Mouse (Mus musculus): Measurements from ENCODE around the gene Adamts17.

Adamts17 gene

GRCm38 (mm10) chr7:67072015-67072685 is 232.6 kb downstream of the Adamts17 start:
- DNase-seq (ENCODE audit: low read depth, low spot score): no peak

DNA sequence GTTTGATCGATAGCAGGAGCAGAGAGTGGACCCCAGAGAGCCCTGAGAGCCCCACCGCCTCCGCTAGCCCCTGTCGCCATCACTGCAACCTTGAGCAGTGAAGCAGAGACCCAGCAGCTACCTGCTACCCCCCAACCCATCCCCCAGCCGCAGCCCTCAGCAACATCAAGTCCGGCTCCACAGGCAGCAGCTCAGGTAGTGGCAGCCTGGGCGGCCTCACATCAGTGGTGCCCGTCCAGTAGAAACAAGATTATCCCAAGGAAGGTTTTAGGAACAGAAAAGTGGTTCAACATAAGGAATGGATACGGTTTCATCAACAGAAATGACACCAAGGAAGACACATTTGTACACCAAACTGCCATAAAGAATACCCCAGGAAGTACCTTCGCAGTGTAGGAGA is 243.2 kb downstream of the Adamts17 start:
- DNase-seq (ENCODE audit: low read depth, low spot score): no peak

DNA sequence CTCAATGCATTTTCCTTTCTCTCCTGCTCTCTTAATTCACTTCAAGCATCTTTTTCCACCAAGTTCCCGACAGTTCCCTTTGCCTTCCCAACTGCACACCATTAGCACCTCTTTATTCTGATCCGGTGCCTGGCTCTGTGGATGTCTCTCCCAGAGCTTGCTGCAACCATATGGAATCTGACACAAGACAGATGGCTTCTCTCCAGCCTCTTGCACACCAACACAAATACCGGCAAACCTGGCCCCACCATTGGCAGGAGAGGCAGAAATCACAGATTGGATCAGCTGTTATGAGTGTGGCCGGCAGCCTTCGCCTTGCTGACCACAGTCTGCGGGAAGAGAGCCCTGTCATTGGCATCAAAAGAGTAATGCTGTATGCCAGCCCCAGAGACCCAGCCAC is 248.2 kb downstream of the Adamts17 start:
- no peak for DNase-seq (ENCODE audit: low read depth, low spot score)

- no peak for DNase-seq (ENCODE audit: low read depth, low spot score)
Measured at GRCm38 (mm10) chr7:67097096-67097495, 257.6 kb downstream of the Adamts17 start.

DNA sequence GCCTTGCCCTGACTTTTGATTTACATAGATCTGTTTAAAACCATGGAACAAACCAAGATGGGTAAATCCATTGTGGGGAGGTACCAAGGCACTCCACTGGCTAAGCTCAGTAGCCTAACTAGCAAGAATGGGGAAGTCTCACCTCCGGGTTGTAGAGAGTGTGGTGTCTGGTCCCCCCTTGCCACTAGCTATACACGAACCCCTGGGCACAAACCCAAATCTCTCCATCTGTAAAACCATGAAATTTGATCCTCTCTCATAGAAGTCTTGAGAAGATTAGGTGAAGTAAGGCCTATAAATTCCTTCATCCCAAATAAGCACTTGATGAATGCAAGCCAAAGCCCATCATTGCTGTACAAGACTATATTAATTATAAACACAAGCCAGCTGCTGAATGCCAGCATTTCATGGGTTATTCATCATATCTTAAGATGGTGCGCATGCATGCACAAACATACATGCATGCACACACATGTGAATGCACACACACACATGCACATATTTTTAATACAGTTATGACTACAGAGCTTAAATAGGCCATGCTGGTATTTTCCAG is 262.0 kb downstream of the Adamts17 start:
- no peak for DNase-seq (ENCODE audit: low read depth, low spot score)

- no peak for DNase-seq (ENCODE audit: low read depth, low spot score)
Measured at GRCm38 (mm10) chr7:67110551-67111159, 271.1 kb downstream of the Adamts17 start.

DNA sequence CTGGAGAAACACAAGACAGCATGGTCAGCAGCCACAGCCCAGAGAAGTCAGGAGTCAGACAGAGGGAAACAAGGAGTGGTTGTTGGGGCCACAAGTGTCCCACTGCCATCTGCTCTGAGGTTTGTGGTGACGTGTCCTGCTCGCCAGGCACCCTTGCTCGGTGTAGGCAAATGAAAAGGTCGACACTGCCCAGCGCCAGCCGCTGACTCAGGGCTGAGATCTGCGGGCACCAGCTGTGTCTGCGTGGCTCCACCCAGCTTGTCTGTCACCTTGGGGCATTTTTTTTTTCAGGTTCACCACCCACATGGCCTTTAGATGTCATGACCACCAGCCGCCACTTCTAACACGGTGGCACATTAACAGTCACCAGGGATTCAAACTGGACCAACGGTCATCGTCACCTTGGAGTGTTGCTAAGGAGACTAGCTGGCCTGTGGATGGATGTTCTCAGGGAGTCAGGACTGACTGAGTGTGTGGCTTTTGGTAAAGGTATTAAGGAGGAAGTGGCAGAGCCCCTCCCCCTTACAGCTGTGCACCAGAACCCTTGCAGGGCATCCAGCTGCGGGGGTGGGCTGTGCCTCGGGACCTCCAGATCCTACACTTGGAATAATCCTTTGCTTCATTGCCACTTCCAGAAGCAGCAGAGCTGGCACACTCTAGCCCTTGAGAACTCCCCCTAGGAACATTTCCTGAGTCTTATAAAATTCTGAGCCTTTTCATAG is 273.1 kb downstream of the Adamts17 start:
- no peak for DNase-seq (ENCODE audit: low read depth, low spot score)

GRCm38 (mm10) chr7:67114056-67114455 is 274.5 kb downstream of the Adamts17 start:
- DNase-seq (ENCODE audit: low read depth, low spot score): no peak

- DNase-seq (ENCODE audit: low read depth, low spot score): no peak
Measured at GRCm38 (mm10) chr7:67115056-67115455, 275.5 kb downstream of the Adamts17 start.

DNA sequence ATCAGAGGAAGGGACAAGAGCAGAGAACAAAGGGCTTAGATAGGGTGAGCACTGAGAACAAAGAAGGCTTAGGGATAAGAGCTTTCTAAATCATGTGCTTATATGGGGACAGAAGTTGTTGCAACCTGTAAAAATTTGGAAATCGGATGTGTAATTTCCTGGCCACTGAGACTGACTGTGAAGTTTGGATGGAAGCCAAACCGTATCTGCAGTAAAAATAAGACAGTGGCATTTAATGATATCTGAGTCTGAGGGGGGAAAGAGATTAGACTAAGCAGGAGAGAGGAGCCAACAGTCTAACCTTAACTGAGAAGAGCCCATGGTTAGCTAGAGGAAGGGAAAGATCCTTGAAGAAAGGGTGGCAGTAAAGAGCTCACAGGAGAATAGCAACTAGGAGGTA is 295.6 kb downstream of the Adamts17 start:
- no peak for DNase-seq (ENCODE audit: low read depth, low spot score)

DNA sequence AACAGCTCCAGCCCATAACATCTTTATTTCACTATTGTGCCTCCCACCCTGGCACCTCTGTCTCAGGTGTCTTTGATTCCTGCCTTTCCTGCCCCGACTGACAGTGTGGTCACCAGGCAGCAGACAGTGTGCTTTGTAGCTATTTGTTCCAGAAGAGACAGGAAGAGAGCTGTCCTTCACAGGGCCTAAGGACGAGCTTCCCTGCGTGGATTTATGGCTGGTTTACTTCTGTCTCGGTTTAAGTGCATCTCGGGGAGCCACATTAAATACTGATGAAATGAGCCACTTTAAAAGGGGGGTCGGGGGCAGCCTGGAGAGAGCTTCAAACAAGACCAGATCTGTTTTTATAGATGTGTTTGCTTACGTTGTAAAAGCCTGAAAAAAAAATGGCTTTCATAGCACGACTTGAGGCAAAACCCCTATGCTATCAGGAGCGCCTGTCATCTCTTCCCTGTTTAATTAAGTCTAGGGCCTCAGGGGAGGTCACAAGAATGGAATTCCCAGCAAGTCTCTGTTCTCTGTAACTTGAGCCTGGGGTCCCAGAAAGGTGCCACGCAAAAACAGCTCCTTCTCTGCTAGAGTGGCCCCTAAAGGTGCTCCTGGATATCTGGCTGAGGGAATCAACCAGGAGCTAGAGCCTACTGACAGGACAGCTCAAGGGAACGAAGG is 302.9 kb downstream of the Adamts17 start:
- no peak for DNase-seq (ENCODE audit: low read depth, low spot score)

GRCm38 (mm10) chr7:67145748-67146147 is 306.2 kb downstream of the Adamts17 start:
- no peak for DNase-seq (ENCODE audit: low read depth, low spot score)

- no peak for DNase-seq (ENCODE audit: low read depth, low spot score)
Measured at GRCm38 (mm10) chr7:67146151-67146550, 306.6 kb downstream of the Adamts17 start.

DNA sequence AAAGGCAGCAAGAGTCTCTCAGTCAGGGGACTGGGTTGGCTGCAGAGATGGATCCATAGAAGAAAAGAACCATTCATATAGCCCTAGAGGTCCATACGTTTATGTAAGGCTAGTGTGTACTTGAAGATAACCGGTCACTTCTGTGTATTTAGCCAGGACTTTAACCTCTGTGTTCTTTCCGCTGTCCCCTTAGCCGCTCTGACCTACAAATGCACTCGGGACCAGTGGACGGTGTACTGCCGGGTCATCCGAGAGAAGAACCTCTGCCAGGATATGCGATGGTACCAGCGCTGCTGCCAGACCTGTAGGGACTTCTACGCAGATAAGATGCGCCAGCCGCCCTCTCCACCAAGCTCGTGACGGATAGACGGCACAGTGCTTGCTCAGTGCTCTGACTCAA is 310.2 kb downstream of the Adamts17 start:
- no peak for DNase-seq (ENCODE audit: low read depth, low spot score)

- DNase-seq (ENCODE audit: low read depth, low spot score): no peak
Measured at GRCm38 (mm10) chr7:67152626-67153025, 313.1 kb downstream of the Adamts17 start.

DNA sequence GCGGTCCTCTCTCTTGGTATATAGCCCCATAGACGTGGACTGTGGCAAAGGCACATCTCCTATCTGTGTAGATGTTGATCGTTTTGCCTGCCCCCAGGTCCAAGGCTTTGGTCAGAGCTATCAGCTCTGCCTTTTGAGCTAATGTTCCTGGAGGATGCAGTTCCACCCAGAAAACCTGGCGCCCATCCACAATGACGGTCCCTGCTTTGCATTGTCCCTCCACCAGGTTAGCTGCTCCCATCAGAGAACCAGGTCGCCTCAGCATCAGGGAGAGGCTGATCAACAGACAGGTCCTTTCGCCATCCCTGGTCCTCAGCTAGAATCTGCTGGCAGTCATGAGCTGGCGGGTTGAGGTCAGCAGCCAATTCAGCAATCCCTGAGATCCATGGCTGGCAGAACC is 322.6 kb downstream of the Adamts17 start:
- no peak for DNase-seq (ENCODE audit: low read depth, low spot score)

DNA sequence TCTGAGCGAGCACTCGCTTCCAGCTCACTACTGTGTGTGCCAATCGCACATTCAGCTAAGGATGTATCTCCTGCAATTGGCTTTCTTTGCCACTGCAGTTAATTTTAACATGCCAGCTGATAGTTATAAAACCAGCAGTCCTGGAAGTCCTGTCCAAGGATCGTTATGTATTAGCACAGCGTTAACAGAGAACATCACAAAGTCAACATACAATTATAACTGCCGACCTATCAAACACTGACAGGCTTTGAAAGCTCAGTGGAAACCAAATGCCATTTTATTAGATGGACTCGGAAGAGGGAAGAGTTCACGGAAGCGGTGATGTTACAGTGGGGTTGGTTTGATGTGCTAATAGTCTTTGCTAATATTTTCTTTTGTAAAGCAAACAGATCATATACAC is 328.8 kb downstream of the Adamts17 start:
- no peak for DNase-seq (ENCODE audit: low read depth, low spot score)

DNA sequence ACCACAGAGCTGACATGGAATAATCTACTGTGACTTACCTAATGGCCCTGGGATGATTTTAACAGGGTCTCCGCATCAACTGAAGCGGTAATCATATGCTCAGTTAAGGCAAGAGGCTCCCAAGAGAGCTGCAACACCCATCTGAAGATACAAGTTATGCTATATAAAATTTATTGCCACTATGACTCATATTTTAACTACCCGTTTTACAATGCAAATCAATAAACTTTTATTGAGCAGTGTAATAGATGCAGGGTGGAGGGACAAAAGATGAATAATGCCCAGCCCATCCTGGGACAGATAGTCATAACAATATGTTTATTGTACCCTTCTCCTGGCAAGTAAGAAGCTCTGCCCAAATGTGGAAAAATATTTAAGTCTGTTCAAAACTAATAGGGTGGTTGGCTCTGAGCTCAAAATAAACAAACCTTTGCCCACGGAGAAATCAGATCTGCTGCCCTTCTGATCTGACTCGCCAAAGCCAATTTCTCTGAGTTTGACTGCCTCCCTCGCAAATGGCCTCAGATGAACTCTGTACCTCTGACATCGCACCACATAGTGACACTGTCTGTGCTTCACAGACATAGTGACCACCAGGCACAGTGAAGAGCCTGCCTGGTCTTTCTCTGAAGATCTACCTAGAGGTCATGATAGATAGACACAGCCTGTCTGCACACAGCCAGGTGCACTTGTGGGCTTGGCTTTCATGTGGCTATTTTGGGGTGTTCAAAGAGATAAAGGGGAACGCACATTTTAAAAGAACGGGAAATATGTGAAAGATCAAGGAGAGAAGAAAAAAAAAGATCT is 329.4 kb downstream of the Adamts17 start:
- DNase-seq (ENCODE audit: low read depth, low spot score): no peak

DNA sequence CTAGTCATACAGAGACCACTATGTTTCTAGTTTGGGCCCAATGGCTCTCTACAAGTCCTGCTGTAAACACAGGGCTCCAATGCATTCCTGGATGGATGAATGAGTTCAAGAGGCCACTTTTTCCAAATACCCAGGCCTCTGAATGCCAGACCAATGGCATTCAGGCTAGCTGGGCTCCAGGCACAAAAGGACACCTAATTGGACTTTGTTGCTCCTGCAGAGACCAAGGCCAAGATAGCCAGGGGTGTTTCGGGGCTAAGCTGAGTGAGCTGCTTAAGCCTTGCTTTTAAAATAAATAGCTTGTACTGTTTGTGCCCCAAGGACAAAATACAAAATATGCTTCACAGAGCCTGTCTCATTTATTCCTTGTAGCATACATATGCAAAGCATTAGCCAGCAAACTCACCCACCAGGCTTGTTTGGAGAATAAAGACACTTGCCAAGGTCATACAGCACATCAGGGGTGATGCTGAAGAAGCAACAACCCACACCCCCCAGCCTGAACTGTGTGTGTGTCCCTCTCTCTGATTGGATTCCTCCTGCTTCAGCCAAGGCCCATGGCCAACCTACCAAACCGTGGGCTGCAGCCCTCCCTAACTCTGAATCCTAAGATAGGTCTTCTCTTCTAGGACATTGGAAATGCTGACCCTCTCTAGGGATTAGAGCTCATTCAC is 334.1 kb downstream of the Adamts17 start:
- DNase-seq (ENCODE audit: low read depth, low spot score): no peak

DNA sequence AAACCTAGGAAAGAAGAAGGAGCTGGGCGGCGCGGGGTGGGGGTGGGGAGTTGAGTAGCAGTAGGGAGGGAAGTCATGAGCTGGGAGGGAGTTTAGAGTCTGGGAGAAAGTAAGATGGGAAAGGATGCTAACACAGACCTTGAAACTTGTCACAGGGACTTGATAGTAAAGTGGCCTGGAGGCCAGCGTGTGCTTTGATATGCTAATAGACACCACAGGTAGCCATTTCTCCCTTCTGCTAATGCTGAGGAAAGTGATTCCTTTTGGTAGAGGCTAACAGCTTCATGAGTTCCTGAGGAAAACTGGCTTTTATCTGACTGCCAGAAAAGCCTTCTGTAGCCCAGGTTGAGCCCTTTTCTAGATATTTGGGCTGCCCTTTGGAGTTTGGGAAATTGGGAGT is 344.3 kb downstream of the Adamts17 start:
- DNase-seq (ENCODE audit: low read depth, low spot score): peak; percentile 64

- peak; percentile 46 for DNase-seq (ENCODE audit: low read depth, low spot score)
Measured at GRCm38 (mm10) chr7:67199412-67199811, 359.9 kb downstream of the Adamts17 start.
